Mouse (Mus musculus) heart, embryonic 12.5 days (tissue): Measurements from ENCODE around the gene Cxadr. TPM values are rescaled to one million over a fixed set of nuclear protein-coding genes. Genes with fewer than 3 reads are reported as not detected.

Source experiments
- ATAC-seq: fragments of 200-750 bp; cut with Nextera tagmentation; 2 replicates; pipeline ENCODE4 v1.8.0; 2017; ENCODE audit warnings: moderate TSS enrichment, moderate library complexity; ENCODE audit not compliant: insufficient number of reproducible peaks, low FRiP score
- H3K27ac ChIP-seq: fragments of 300-500 bp; sonication (generic); 2 replicates; pipeline ENCODE4 v1.5.1; 2016; ENCODE audit warnings: mild to moderate bottlenecking, moderate library complexity; ENCODE audit not compliant: poor library complexity, severe bottlenecking
- H3K27me3 ChIP-seq: fragments of 300-500 bp; sonication (generic); replicated peaks from 2 replicates; pipeline ENCODE4 v1.6.1; 2016; ENCODE audit warnings: mild to moderate bottlenecking, moderate library complexity
- H3K36me3 ChIP-seq: fragments of 300-500 bp; sonication (generic); 2 replicates; pipeline ENCODE4 v1.6.1; 2016; ENCODE audit warnings: mild to moderate bottlenecking, moderate library complexity
- H3K4me1 ChIP-seq: fragments of 300-500 bp; sonication (generic); replicated peaks from 2 replicates; pipeline ENCODE4 v1.6.1; 2016; ENCODE audit warnings: mild to moderate bottlenecking
- H3K4me2 ChIP-seq: fragments of 300-500 bp; sonication (generic); 2 replicates; pipeline ENCODE4 v1.6.1; 2016; ENCODE audit warnings: mild to moderate bottlenecking, moderate library complexity
- H3K4me3 ChIP-seq: fragments of 300-500 bp; sonication (generic); 2 replicates; pipeline ENCODE4 v1.5.1; 2016; ENCODE audit warnings: mild to moderate bottlenecking
- H3K9ac ChIP-seq: fragments of 300-500 bp; sonication (generic); 2 replicates; pipeline ENCODE4 v1.6.1; 2016; ENCODE audit warnings: mild to moderate bottlenecking, moderate library complexity
- H3K9me3 ChIP-seq: fragments of 300-500 bp; sonication (generic); replicated peaks from 2 replicates; pipeline ENCODE4 v1.6.1; 2016; ENCODE audit warnings: mild to moderate bottlenecking, moderate library complexity
- WGBS: fragments of 180-500 bp; shearing (Covaris S2); methylation state at CpG from one replicate; pipeline ENCODE4 v1.1.7; 2016; 5-methylcytosine and 5-hydroxymethylcytosine counted together
- polyA plus RNA-seq: library from polyadenylated mRNA; unstranded; fragments of >200 nt; fragmentation: Nextera tagmentation; extraction: Ambion mirVana; gene quantifications from 2 replicates; pipeline ENCODE4 v1.2.1, GENCODE M21; 2016

Cxadr gene
- polyA plus RNA-seq, 1 experiment from 2014 or later = 43.6 TPM

DNA sequence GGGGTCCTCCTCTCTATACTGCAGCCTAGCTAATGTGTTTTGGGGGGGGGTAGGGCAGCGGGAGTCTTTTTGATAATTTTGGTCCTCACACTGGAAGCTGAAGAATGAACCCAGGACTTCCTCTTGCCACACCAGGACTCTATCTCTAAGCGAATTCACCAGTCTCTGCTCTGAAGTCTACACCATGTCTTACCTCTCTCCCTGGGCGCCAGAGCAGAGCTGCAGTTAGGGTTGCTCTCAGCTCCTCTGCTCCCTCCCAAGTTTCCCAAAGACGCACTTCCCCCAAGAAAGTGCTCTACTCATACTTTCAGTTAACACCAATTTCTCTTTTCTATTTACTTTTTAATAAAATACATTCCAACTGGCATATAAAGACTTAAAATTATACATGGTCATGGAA, 23.7 kb upstream of the Cxadr start:
- H3K4me2 ChIP-seq = no peak overlapping the region
- no peak overlapping the region for H3K4me3 ChIP-seq
- no peak for ATAC-seq
- H3K9me3 ChIP-seq = no peaks in the 10 kb centered on the region
- H3K9ac ChIP-seq = no peak overlapping the region
- no peaks in the 10 kb centered on the region for H3K27me3 ChIP-seq
- 41% methylated on average over 4 of the region's 4 CpGs for WGBS
- no peaks in the 10 kb centered on the region for H3K36me3 ChIP-seq
- H3K4me1 ChIP-seq = peaks cover 13% of the 10 kb centered on the region
- no peak overlapping the region for H3K27ac ChIP-seq

GRCm38 (mm10) chr16:78280093-78280881, 21.0 kb upstream of the Cxadr start:
- WGBS = 65% methylated on average over 5 of the region's 5 CpGs
- Histone ChIP-seq H3K27ac (no peak overlapping the region), H3K4me2 (no peak overlapping the region), H3K9ac (no peak overlapping the region), H3K27me3 (no peaks in the 10 kb centered on the region), H3K4me1 (peaks cover 3% of the 10 kb centered on the region), H3K9me3 (no peaks in the 10 kb centered on the region), H3K4me3 (no peak overlapping the region), H3K36me3 (no peaks in the 10 kb centered on the region)
- no peak for ATAC-seq

- H3K4me3 ChIP-seq = no peak overlapping the region
- no peak overlapping the region for H3K4me2 ChIP-seq
- no peaks in the 10 kb centered on the region for H3K4me1 ChIP-seq
- ATAC-seq = no peak
- H3K9me3 ChIP-seq = no peaks in the 10 kb centered on the region
- no peaks in the 10 kb centered on the region for H3K27me3 ChIP-seq
- H3K36me3 ChIP-seq = no peaks in the 10 kb centered on the region
- no peak overlapping the region for H3K27ac ChIP-seq
- WGBS = 72% methylated on average over 5 of the region's 5 CpGs
- no peak overlapping the region for H3K9ac ChIP-seq
Measured at GRCm38 (mm10) chr16:78283231-78283630, 18.1 kb upstream of the Cxadr start.

DNA sequence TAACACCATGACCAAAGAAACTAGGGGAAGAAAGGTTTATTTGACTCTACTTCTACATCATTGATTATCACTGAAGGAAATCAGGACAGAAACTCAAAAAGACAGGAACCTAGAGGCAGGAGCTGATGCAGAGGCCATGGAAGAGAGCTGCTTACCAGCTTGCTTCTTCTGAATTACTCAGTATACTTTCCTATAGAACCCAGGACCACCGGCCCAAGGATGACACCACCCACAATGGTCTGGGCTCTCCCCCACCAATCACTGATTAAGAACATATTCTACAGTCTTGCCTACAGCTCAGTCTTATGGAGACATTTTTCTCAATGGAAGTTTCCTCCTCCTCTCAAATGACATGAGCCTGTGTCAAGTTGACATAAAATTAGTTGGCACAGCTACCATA, 7.2 kb upstream of the Cxadr start:
- 88% methylated on average over 1 of the region's 1 CpGs for WGBS
- H3K4me3 ChIP-seq = no peak overlapping the region
- H3K9ac ChIP-seq = no peak overlapping the region
- no peaks in the 10 kb centered on the region for H3K9me3 ChIP-seq
- peaks cover 14% of the 10 kb centered on the region for H3K4me1 ChIP-seq
- no peak for ATAC-seq
- no peak overlapping the region for H3K27ac ChIP-seq
- H3K36me3 ChIP-seq = no peaks in the 10 kb centered on the region
- H3K4me2 ChIP-seq = no peak overlapping the region
- no peaks in the 10 kb centered on the region for H3K27me3 ChIP-seq

DNA sequence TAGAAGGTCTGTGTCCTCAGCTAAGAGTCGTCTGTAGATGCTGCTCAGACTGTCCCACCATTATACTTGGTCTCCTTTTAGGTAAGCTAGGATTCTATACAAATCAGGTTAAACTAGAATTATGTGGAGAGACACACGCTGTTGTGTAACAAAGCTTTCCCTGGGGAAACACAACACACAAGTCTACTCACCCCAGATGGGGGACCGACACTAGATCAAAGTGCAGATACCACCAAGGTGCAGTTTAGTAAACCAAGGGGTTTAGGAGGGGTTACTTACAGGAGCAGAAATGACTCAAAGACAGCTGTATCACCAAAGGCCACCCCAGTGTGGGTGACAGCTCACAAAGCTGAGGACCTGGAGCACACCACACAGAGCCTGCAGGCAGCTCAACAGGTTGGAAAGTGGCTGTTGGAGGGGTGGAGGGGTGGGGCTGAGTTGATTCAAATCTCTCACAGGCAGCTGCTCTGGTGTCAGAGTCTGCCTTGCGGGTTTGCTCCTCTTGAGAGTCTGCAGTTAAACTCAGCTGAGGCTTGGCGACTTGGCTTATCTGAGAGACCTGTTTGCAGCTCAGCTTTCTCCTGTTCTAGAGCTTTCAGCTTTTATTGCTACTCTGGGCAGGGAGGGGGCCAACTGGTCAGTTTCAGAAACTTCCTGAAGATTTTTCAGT, 6.5 kb upstream of the Cxadr start:
- H3K27ac ChIP-seq = no peak overlapping the region
- WGBS = 42% methylated on average over 5 of the region's 5 CpGs
- H3K36me3 ChIP-seq = no peaks in the 10 kb centered on the region

DNA sequence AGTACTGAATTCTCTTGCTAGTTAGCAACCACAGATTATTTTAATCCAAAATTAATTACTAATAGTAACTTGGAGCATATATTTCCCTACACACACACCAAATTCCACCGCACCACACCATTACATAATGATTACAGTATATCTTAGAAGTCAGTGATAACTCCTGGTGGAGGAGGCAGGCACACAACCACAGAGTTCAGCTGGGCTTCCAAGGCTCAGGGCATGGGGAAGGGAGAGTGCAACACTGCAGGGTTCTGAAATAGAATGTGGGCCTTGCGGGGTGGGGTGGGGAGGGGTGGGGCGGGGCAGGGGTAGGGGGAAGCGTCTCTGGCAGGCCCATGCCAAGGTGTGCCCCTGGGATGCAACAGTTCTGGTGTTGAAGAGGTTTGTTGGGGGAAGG, 5.7 kb upstream of the Cxadr start:
- no peak overlapping the region for H3K27ac ChIP-seq
- WGBS = 32% methylated on average over 4 of the region's 4 CpGs
- no peak for ATAC-seq
- H3K4me3 ChIP-seq = no peak overlapping the region
- no peaks in the 10 kb centered on the region for H3K36me3 ChIP-seq
- peaks cover 14% of the 10 kb centered on the region for H3K4me1 ChIP-seq
- no peaks in the 10 kb centered on the region for H3K9me3 ChIP-seq
- H3K9ac ChIP-seq = no peak overlapping the region
- no peak overlapping the region for H3K4me2 ChIP-seq
- H3K27me3 ChIP-seq = no peaks in the 10 kb centered on the region

More for the DNA sequence above, 6.5 kb upstream of the Cxadr start:
- ATAC-seq = no peak
- H3K27me3 ChIP-seq = no peaks in the 10 kb centered on the region
- peaks cover 14% of the 10 kb centered on the region for H3K4me1 ChIP-seq
- H3K9ac ChIP-seq = no peak overlapping the region
- H3K4me2 ChIP-seq = no peak overlapping the region
- H3K4me3 ChIP-seq = no peak overlapping the region
- H3K9me3 ChIP-seq = no peaks in the 10 kb centered on the region

DNA sequence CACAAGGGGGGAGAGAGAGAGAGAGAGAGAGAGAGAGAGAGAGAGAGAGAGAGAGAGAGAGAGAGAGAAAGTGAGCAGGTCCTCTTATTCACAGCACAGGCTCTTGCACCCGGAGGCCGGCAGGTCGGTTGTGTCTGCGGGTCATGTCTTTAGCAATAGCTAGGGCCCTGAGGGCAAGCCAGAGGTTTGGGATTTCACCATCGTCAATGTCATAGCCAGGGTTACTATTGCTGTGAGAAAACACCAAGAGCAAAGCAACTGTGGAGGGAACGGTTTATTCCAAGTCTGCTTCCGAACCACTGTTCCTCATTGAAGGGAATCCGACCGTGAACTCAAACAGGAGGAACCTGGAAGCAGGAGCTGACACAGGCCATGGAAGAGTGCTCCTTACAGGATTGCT, 5.2 kb upstream of the Cxadr start:
- ATAC-seq = no peak
- Histone ChIP-seq H3K36me3 (no peaks in the 10 kb centered on the region), H3K27ac (no peak overlapping the region), H3K4me2 (no peak overlapping the region), H3K4me3 (no peak overlapping the region), H3K4me1 (peaks cover 14% of the 10 kb centered on the region), H3K27me3 (no peaks in the 10 kb centered on the region), H3K9me3 (no peaks in the 10 kb centered on the region), H3K9ac (no peak overlapping the region)
- WGBS = 78% methylated on average over 9 of the region's 9 CpGs

GRCm38 (mm10) chr16:78301831-78302677, 765 bp downstream of the Cxadr start:
- H3K27me3 ChIP-seq = no peaks in the 10 kb centered on the region
- H3K9ac ChIP-seq = peak overlapping the region; percentile 86
- peak overlapping the region; percentile 84 for H3K4me2 ChIP-seq
- WGBS = under 1% methylated on average over 56 of the region's 65 CpGs
- peak overlapping the region; percentile 82 for H3K27ac ChIP-seq
- no peaks in the 10 kb centered on the region for H3K36me3 ChIP-seq
- peak; percentile 60 for ATAC-seq
- H3K4me3 ChIP-seq = peak overlapping the region; percentile 87
- H3K4me1 ChIP-seq = peaks cover 17% of the 10 kb centered on the region
- no peaks in the 10 kb centered on the region for H3K9me3 ChIP-seq

- Histone ChIP-seq H3K36me3 (no peaks in the 10 kb centered on the region), H3K9ac (0 out of 2 replicates have a peak overlapping the region, but pooled peaks have one; percentile 20), H3K9me3 (no peaks in the 10 kb centered on the region), H3K4me2 (peak overlapping the region; percentile 84), H3K27me3 (no peaks in the 10 kb centered on the region), H3K27ac (no peak overlapping the region), H3K4me1 (peaks cover 21% of the 10 kb centered on the region), H3K4me3 (peak overlapping the region; percentile 87)
- ATAC-seq = no peak
- WGBS = 5% methylated on average over 10 of the region's 10 CpGs
Measured at GRCm38 (mm10) chr16:78302678-78303050, 1.4 kb downstream of the Cxadr start.

GRCm38 (mm10) chr16:78305606-78306100, 4.4 kb downstream of the Cxadr start:
- no peak overlapping the region for H3K4me2 ChIP-seq
- no peak for ATAC-seq
- peaks cover 42% of the 10 kb centered on the region for H3K4me1 ChIP-seq
- no peaks in the 10 kb centered on the region for H3K36me3 ChIP-seq
- no peak overlapping the region for H3K9ac ChIP-seq
- no peaks in the 10 kb centered on the region for H3K27me3 ChIP-seq
- no peak overlapping the region for H3K4me3 ChIP-seq
- no peak overlapping the region for H3K27ac ChIP-seq
- 55% methylated on average over 12 of the region's 12 CpGs for WGBS
- no peaks in the 10 kb centered on the region for H3K9me3 ChIP-seq

DNA sequence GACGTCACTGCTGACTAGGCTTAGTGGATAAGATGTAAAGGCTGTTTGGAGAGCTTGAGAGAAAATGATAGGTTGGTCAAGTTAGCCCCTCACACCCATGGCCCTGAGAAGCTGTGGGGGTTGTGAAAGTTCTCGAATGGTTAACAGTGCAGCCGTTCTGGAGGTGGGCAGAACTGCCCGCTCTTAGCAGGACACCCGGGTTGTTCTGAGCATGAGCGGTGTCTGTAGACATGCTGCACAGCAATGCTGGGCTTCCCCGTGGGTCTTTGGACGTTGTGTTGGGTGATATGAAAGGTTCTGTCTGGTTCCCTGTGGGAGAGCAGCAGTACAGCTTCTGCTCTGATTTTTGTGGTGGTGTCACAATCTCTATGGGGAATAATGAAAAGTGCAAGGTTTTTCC, 5.3 kb downstream of the Cxadr start:
- Histone ChIP-seq H3K27ac (no peak overlapping the region), H3K36me3 (no peaks in the 10 kb centered on the region)
- WGBS = 77% methylated on average over 8 of the region's 8 CpGs

More for the DNA sequence above, 5.3 kb downstream of the Cxadr start:
- no peak for ATAC-seq
- Histone ChIP-seq H3K4me2 (no peak overlapping the region), H3K4me1 (peaks cover 49% of the 10 kb centered on the region), H3K9ac (no peak overlapping the region), H3K27me3 (no peaks in the 10 kb centered on the region), H3K9me3 (no peaks in the 10 kb centered on the region), H3K4me3 (no peak overlapping the region)
